Mouse (Mus musculus) lung, adult 18-20 months (tissue): Measurements from ENCODE around the gene Morf4l2.
"Not testable (repeated sequence)": the region's sequence is repeated elsewhere in the genome, so short reads cannot be mapped to it uniquely, and the experiment has no call there.

Source experiments
- DNase-seq, 2 experiments: peaks; one replicate each; pipeline ENCODE4 v3.0.0; 2022; ENCODE audit warnings: mixed read lengths in 2 of 2

Gene Morf4l2

DNA sequence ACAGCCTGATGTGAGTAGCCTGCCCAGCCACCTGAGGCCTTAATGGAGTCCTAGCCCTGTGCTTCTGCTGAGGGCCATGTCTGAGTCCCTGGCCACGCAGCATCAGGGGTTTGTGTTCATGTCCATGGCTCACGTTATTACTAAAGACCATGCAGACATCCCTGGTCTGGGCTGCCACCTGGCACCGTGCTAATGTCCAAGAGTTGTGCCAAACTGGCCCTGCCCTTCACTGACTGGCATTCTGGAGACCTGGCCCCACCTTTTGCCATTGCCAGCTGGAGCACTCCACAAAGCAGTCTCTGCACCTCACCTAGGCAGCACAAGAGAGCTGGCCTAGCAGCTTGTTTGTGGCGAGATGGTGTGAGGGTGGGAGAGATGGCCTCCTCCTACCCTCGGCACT lies 50.3 kb downstream of the Morf4l2 start:
- no peak for DNase-seq

DNA sequence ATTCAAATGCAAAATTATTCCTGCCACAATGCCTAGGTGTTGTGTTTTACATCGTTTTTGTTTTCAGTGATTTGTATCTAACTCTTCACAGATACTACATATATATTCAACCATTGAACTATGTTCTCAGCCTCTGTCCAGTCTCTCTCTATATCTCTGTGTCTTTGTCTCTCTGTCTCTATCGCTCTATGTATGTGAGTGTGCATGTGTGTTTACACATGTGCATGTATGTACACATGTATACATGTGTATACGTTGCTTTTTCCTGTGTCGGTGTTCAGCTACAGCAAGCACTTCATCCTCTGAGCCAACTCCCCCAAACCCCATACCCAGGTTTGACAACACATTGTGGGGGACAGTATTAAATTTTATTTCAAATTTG lies 51.2 kb downstream of the Morf4l2 start:
- DNase-seq = no peak

DNA sequence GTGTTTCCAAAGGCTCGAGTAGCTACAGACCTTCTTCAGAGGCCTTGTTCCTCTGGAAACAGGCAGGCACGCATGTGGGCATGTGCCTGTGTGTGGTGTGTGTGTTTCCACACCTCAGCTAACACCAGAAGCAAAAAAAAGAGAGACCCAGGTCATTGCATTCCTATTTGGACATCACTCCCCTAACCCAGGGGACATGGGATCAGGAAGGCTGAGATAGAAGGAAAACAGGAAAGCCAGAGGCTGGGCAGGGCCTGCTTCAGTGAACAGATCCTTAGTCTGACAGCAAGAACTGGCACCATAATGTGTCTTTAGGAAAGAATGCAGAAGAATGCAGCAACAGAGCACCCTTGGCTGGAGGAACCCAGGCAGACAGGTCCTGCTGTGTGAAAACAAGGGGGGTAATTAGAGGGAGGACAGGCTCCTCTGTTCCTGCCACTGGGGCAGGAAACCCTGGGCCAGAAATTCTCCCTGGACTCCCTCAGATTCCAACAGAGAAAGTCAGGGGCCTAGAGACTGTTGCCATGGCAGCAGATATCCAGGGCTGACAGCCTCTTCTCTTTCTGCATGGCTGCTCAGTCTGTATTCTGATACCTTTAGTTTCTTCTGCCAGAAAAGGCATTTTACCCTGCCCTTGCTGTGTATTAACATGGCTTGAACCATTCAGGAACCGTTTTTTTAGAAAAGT lies 51.7 kb downstream of the Morf4l2 start:
- not testable (repeated sequence) for DNase-seq
